Mouse (Mus musculus) frontal cortex, postnatal 14 days (tissue): Measurements from ENCODE around the gene Ldlrad3.
A peak's percentile ranks its signal among the peaks of the same experiment; 100 is the strongest.

Source experiments
- DNase-seq, 2 experiments: peaks; one replicate each; pipeline ENCODE4 v3.0.0; 2022; ENCODE audit warnings: low spot score in 2 of 2

The Ldlrad3 gene

DNA sequence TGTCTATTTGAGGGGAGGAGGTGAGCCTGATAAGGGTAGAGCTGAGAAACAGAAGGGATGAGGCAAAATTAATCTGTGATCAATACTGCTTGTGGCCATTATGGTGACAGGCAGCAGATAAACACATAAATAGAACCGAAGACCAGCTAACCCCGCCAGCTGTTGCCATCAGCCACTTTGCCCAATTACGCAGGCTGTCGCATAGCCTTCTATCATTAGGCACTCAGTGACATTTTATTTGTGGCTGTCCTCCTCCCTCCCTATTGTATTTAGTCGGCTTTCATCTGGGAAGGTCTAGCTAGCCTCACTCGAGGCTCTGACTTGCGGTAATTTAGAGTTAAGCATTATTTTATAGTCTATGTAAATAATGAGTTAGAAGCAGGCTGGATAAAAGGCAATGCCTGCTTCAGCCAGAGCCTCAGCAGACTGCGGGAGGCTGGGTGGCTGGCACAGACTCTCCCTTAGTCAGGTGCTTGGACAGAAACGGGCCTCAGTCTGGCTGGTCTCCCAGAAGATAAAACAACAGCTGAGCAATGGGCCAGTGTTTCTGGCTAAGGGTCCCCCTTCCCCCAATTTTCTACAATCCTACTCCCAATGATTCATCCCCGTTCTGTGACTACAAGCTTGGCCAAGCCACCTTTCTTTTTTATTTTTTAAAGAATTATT lies 147.8 kb downstream of the Ldlrad3 start:
- peak; percentile 47 to 53 for DNase-seq

DNA sequence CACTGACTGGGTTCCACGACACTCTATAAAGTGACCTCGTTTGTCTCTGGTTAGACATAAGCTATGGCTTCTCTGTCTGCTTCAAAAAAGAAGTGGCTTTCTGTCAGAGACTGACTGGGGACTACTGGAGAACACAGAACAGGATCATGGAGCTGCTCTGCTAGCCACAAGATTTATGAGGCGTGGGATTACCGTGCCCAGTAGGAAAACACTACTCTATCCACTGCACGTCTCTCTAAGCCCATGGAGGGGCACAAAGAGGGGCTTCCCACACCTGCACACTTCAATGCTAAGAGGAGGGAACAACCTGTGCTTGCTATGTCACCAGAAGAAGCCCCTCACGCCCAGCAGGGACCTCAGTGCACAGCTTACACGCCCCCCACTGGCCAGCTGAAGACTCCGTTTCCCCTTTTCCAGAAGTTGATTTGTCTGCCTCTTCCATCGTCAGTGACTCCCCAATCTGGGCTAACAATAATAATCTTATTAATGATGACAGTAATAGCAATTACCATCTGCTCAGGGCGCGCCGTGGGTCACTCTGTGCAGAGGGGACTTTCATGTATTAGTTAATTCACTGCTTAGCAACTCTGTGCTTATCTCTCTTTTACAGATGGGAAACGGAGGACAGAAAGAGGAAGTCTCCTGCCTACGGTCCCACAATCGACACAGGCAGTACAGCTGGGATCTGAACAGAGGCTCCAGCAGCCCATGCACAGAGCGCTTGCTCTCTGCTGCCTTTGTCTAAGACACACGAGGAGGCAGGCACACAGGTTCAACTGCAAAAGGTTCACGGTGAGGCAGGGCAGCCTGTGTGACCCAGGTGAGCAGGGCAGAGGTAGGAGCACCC lies 149.3 kb downstream of the Ldlrad3 start:
- DNase-seq: no peak

DNA sequence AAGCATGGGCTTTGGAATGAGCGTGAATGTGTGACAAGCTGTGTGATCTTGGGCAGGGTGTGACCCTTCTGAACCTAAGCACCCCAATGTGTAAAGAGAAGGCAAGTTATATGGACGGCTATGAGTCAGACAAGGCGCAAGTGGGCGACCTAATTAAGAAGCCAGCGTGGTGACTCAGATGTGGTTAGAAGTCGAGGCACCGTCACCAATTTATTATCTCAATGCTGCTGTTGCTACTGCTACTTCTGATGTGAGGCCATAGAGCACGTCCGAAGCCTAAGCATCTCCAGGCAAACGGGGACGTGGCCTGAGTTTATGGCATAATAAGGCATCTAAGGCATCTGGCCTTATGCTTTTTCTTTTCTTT lies 151.7 kb downstream of the Ldlrad3 start:
- no peak for DNase-seq

DNA sequence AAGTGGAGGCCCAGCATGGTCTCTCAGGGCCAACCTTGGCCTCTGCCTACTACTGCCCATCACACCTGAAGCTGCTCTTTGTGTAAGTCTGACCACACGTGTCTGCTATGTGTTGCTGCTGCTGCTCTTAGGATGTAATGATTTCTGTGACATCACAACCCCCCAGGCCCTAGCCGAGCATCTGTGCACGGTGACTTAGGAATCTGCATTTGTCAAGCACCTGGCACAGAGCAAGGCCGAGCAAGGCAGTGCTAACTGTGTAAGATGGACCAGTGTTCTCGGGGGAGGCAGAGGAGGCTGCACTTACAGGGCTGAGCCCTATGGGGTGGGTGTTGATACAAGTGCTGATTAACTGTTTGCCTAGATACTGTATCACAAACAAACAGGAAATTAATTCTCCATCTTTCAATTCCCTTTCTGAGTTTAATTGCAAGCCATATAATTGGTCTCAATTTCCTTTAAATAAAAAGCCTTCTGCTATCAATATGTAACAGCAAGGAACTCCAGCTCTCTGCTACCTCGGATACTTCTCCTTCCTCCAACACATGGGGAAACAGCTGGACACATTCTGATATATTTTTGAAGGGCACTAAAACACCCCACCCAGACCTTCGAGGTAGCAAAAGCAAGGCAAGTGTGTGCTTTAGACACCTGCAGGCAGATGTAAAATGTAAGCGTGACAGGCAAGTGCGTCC lies 152.2 kb downstream of the Ldlrad3 start:
- DNase-seq: no peak

DNA sequence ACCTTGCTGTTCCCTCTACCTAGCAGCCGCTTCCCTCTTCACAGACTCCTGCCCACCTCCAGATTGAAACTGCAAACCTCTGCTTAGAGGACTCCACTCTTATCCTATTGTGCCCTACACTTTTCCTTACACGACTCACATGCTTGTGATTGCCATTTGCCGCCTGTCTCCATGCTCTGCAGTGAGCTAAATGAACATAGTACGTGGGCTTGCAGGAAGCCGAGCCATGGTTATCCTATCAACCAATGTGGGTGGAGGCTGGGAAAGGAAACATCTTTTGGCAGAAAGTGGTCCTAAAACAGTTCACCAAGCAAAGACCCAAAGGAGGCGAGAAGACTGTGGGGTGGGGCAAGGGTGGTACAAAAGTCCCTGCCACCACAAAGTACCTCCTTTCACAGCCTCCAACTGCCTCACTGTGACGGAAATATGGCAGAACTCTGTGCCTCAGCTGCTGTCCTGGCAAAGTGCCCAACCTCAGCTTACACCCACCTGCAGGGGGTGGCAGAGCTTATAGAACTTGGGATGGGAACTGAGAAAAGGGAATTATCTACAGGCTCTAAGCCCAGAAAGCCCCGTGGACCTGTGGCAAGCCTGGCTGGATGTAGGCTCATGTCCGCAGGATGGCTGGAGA lies 153.4 kb downstream of the Ldlrad3 start:
- peak; percentile 63 to 66 for DNase-seq

DNA sequence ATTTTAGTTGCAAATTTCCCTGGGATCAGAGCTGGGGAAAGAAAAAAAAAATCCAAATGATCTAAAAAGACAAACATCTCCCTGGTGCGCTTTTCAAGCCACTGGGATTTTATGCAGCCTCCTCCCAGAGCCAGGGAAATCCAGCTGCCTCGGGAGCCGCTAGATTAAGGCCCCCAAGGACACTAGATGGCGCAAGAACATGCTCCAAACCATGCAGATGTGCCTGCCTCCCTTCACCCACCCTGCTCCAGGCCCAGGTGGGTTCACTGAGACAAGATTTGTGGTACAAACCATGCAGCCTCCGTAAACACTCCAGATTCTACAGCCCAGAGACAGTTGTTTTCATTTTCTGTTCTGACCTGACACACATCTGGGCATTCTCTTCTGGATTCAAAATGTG lies 155.5 kb downstream of the Ldlrad3 start:
- DNase-seq: peak; percentile 56 to 66

DNA sequence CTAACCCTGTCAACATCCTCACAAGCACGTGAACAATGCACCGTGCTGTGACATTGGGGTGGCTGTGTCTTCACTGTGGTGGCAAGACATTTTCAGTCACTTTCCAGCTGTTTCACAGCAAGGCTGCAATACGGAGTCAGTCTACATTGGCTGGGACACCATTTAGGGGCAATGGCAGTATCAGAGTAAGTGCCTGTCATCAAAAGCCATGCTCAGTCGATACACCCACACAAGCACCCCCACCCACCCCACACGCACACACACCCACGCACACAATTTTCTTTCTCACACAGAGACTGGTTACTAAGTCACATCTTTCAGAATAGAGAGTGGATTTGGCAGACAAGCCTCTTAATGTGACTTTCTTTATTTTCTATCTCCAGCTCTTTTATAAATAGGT lies 156.0 kb downstream of the Ldlrad3 start:
- no peak for DNase-seq

DNA sequence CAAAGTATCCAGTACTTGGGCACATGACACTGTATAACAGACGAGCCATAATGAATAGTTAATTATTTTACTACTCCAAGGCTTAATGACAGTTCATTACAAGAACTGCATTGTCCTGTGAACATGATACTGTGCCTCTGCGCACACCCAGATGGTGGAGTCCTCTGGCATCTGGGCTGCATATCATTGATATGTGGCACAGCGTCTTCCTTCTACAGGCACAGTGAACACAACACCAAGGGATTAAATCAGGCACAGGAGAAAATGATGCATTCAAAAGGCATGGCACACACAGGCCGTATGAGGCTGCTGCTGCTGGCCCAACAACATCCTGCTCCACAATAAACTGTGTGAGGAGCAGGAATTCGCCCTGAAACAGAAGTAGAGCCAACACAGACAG lies 156.5 kb downstream of the Ldlrad3 start:
- DNase-seq: no peak

DNA sequence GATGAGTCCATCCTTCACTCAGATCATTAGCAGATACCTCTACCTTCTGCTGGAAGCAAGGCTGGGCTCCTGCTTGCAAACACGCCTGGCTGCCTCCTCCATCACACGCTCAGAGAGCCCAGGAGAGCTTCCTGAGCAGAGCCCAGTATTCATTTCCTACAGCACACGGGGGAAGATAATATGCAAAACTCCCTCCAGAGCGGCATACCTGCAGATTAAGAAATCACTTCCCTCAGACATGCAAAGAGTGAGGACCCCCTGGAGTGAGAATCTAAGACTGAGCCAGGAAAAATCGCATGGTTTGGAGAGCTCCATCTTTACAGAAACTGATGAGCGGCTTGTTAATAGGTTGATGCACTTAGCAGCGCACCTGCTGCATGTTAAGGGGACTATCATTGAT lies 158.9 kb downstream of the Ldlrad3 start:
- DNase-seq: no peak

DNA sequence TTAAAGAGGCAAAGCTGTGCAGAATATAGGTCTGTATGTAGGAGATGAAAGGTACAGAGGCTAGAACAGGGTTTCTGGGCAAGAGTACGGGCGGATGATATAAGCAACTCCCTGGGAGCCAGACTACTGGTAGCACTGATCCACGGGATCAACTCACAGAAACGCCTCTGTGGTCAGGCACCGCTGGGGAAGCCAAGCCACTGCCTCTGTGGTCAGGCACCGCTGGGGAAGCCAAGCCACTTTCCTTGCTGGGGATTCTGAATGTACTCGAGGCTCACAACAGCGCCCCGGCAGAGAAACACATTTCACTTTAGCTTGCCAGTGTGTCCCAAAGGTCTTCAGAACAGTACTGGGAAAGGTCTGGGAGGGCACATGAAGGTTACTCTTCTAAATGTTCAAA lies 160.0 kb downstream of the Ldlrad3 start:
- DNase-seq: no peak

DNA sequence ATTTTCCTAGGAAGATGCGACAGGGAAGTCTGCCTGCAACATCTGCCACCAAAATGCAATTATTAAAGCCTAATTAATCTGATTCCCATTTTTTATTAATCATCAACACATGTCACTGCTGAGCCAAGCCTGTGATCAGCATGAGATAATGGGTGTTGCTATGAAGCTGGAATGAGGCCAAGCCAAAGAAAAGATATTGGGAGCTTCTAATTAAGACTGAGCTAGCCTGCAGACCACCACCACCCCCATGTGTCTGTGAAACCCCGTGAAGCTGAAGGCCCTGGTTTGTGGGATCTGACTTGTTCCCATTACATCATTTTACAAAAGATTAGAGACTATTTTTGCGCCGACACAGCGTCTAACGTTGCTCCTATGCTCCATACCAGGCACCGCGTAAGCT lies 161.7 kb downstream of the Ldlrad3 start:
- DNase-seq: no peak

DNA sequence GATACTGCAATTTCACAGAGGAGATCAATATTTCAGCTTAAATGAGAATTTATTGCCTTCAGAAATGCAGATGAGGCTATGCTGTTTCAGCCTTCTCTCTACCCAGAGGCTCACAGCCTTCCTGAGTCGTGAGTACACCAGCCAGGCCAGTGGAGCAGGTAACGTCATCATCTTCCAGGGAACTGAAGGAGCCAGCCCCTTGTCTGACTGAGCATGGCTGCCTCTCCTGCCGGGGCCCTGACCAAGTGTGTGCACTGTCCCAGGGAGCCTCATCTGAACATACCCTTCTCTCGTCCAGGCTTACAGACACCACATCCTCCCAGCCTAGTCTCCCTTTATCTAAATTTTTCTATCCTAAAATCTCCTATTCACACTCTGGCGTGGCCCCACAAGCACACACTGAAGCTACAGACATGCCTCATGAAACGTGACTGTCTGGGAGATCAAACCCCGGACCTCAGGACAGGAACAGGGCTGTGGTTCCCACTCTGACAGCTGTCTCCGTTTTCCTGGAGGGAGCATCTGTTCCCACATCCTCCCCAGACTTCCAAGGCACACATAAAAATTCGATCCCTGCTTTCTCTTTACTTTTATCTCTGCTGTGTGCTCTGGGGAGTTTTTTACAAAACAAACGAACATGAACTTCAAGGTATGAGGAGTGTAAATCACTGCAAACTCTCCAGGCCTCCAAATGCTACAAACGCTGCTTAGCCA lies 164.7 kb downstream of the Ldlrad3 start:
- no peak for DNase-seq

DNA sequence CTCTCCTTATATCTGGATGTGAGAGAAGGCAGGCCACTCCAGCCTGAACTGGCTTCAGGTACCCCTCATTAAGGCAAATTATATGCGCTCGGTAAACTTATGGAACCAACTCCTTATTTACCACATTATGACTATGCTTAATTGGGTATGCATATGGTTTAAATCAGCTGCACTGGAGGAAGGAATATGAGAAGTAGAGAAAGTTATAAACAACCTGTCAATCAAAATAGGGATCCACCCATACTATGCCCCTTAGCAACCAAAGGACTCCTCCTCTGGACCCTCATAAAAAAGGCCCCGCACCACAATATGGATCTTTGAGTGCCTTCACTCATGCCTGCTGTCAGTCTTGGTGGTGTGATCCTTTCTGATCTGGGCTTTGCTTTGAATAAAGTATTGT lies 165.6 kb downstream of the Ldlrad3 start:
- no peak for DNase-seq

DNA sequence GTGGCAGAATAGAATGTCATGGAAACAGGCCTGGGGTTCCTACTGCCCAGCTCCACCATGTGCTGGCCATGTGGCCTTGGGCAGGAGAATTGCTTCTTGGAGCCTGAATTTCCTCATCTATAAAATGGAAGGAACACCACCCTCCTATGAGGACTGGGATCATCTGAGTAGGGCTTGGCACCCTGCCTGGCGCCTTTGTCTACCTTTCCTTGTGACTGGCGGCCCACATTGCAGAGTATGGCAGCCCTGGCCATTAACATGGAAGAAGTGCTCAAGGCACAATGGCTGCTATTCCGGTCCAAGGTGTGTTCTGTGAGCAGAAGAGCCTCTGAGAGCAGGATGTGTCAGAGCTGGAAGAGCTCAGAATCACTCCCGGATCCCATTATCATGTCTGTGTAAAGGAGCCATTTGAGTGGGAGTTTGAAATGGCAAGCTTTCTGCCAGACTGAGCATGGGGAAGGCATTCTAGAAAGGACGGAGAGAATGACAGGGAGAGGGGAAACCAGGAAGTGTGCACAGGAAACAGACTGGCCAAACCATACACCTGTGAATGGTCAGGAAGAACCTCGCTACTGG lies 171.6 kb downstream of the Ldlrad3 start:
- no peak for DNase-seq

DNA sequence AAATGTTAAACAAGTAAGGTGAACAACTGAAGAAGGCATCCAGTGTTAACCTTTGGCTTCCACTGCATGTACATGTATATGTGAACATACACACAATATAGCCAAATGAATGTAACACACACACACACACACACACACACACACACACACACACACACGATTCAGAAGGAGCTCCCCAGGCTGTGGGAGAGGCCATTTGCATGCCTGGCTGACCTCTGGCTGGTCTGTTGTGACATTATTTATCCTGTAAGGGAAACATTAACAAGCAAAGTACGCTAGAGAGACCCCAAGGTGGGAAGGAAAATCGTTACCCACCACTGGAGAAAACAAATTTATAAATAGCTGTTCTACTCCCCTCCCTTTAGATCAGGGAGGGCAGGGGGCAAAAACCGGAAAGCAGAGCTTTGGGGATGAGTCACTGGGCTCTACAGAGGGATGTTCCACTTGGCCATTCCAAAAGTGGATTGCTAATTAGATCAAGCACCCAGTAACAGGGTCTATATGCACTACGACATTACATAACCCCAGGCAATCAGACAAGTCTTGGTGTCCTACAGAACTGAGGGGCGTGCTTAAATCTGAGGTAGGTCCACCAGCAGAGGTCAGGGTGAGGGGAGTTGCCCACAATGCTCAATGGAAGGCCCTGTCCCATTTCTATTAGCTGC lies 174.7 kb downstream of the Ldlrad3 start:
- DNase-seq: no peak

DNA sequence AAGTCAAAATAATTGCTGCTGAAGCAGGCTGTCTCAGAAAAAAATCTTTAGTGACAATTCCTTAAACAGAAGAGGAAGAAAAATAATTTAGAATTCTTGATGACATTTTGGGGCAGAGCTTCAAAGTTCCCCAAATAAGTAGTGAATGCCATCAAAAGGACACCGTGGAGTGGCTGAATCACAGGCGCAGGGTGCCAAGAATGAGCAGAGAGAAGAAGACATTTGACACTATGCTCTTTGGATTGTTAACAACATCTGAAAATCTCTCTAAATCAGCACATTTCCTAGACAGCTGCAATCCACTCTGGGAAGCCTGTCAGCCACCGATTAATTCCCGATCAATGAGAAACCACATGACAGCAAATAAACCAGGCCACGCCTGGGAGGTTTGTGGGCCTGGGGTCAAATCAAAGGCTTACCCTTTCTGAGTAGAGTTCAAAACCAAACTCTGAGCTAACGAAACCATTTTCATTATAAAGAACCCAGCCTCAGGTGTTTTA lies 176.4 kb downstream of the Ldlrad3 start:
- no peak for DNase-seq

DNA sequence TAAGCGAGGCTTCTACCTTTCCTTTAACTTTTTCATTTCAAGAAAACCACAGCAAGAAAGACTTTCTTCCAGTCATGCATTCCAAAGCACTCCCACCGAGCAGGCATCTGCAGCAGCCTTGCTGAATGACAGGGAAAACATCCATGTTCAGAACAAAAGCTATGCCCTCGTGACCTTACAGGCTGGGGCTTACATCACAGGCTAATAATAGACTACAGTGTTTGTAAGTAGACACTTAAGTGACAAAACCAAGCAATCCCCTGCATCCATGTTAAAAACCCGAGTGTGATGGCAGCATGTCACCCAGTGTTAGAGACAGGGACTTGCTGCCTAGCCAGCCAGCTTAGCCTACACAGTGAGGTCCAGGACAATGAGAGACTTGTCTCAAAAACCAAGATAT lies 180.0 kb downstream of the Ldlrad3 start:
- no peak for DNase-seq

DNA sequence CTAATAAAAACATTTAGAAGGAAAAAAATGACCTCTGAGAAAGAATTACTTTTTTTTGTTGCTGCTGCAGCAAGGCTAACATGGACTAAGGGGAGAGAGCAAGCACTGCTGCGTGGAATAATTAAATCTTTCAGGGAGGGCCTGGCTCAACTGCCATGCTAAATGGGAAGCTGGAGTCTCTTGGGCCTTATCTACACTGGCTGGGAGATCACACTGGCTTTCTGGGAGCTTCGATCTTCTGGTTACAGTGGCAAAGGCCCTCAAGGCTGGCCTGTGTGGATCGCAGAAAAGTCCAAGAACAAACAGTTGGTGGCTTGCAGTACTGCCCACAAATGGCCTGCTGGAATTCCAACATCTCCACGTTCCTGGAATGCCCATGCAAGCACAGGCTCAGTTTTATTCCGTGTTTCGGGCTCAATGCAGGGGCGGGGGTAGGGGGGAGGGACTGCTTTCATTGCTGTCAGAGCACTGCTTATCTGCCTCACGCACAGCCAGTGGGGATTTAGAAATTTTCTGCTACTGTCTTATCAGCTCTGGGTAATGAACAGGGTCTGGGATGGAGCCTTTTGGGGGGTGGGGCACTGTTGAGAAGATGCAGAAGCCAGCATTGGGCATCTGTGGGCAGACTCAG lies 180.7 kb downstream of the Ldlrad3 start:
- DNase-seq: no peak

DNA sequence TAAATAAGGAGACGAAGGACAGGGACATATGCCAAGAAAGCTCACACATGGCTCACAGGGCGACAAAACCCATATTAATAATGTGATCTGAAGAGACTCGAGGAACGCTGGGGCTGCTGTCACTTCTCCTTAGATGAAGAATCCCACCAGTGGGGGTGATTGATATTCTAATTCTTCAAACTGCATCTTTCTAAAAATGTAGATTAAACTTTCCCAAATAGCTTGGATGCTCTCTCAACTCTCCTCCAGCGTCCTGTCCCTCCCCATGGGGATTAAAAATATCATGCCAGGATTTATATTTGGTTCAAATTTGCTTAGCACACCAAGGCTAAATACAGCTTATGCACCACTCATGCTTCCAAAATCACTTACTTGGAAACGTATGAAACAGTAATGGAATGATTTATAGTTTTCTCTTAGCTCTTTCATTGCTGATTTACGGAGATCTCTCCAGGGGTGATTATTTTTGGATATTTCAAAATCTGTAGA lies 182.4 kb downstream of the Ldlrad3 start:
- no peak for DNase-seq
